Mouse (Mus musculus): ENCODE results near the gene Nkx6-2.

The Nkx6-2 gene

GRCm38 (mm10) chr7:139582595-139582994 lies at the start of gene Nkx6-2:
TSS of gene Nkx6-2 (minus strand) at chr7:139582797.
- in situ Hi-C loops (cut with MboI, MseI) = no loop called here

- in situ Hi-C loops (cut with MboI, MseI) = no loop called here
Observed at GRCm38 (mm10) chr7:139625156-139625555, 42.6 kb upstream of the Nkx6-2 start.

- in situ Hi-C loops (cut with MboI, MseI) = no loop called here
Observed at GRCm38 (mm10) chr7:139622568-139622967, 40.0 kb upstream of the Nkx6-2 start.

DNA sequence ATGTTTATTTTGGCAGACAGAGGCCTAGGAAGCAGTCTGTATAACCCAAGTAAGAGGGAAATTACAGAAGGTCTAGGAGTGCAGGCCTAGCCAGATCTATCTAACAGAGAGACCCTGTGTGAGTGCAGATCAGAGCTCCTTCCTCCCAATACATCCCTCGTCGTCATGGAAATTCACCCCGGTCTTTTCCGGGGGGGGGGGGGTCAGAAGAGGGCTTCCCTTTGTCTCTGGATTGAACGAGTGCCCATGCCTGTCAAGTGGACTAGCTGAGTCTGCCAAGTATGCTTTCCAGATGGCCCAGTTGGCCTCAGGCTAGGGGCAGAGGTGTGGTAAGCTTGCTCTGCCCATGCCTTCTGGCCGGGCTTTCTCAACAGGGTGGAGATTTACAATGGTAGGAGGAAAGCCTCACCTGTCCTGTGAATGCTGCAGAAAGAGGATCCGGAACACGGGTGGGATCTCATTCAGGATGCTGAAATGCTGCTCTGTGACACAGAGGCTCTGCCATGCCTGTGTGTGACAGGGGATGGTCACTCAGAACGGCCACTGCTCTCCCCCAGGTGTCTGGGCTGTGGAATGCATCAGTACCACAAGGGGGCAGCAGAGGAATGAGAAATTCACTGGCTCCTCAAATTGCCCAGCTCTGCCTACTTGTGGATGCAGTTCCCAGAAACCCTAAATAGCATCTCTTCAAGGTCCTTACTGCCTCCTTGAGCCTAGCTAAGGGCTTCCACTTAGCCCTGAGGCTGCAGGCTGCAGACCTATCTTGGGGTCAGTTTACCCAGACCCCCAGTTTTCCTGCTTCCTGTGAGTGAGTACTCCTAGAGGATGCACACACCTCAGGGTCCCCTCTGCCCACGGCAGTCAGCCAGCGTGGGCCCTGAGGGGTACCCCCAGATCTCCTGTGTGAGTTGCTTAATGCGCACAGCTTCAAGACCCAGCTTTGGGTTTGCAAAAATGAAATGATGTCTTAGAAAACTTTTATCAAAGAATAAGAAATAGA lies 33.5 kb upstream of the Nkx6-2 start:
- in situ Hi-C loops (cut with MboI, MseI) = no loop called here

DNA sequence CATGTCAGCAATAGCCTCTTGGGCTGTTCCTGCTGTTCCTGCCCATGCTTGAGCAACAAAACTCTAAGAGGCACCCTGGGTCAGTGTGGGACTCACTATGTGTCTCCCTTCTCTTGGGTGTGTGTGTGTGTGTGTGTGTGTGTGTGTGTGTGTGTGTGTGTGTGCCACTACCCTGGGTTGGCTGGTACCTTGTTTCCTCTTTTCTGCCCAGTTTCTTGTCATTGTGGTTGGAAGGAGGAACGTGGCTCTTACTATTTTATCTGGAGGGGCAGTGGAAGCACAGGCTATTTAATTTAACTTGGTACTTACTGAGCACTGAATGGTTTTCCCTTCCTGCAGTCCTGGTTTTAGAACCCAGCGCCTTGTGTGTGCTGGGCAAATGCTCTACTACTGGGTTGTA lies 27.7 kb upstream of the Nkx6-2 start:
- in situ Hi-C loops (cut with MboI, MseI) = no loop called here

DNA sequence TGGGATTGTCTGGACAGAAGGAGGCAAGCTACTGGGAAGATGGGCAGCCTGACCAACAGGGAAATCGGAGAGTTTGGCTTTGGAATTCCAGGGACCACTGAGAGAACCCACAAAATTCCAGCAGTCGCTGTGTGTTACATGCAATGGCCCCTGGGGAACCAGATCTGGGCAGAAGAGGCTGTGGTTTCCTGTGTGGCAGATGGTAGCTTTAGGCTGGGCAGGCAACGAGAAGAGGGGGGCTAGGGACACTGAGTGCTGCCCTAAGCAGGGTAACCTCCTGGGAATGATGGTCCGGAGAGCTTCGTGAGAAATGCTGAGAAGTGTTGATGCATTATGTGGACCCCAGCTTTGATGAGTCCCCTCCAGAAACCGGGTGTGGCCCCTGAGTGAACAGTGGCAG lies 13.3 kb upstream of the Nkx6-2 start:
- in situ Hi-C loops (cut with MboI, MseI) = no loop called here

- in situ Hi-C loops (cut with MboI, MseI) = no loop called here
Observed at GRCm38 (mm10) chr7:139595311-139595710, 12.7 kb upstream of the Nkx6-2 start.

- in situ Hi-C loops (cut with MboI, MseI) = no loop called here
Observed at GRCm38 (mm10) chr7:139591311-139591710, 8.7 kb upstream of the Nkx6-2 start.

DNA sequence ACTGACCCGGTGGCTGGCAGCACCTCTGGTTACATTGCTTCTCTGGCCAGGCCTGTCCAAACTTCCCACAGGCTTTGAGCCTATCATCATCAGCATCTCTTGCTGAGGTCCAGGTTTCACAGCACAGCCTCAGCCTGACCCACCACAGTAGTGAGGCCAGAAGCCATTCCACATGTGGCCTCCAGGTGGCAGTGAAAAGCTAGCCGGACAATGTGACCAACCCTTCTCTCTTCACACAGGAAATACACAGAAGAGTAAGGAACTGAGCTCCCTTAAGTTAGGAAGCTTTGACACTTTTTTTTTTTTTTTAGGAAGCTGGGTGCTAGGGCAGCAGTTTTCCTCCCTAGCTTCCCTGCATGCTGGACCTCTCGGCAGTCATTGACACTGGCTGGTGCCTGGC lies 7.7 kb upstream of the Nkx6-2 start:
- in situ Hi-C loops (cut with MboI, MseI) = no loop called here

DNA sequence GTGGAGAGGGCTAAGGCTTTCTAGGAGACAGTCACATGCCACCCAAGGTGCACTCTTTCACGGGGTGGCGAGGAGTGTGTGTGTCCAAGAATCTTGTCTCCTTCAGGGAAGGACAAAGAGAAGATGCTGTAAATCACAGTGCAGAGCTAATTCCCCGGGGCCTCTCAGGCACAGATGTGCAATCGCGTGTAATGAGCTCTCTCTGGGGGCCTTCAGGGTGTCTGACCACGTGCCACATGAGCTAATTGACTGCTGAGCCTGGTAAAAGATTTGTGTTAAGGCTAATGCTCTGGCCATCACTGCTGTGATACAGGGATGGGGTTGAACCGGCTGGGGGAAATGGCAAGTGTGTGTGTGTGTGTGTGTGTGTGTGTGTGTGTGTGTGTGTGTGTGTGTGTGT lies 5.3 kb upstream of the Nkx6-2 start:
- in situ Hi-C loops (cut with MboI, MseI) = no loop called here

DNA sequence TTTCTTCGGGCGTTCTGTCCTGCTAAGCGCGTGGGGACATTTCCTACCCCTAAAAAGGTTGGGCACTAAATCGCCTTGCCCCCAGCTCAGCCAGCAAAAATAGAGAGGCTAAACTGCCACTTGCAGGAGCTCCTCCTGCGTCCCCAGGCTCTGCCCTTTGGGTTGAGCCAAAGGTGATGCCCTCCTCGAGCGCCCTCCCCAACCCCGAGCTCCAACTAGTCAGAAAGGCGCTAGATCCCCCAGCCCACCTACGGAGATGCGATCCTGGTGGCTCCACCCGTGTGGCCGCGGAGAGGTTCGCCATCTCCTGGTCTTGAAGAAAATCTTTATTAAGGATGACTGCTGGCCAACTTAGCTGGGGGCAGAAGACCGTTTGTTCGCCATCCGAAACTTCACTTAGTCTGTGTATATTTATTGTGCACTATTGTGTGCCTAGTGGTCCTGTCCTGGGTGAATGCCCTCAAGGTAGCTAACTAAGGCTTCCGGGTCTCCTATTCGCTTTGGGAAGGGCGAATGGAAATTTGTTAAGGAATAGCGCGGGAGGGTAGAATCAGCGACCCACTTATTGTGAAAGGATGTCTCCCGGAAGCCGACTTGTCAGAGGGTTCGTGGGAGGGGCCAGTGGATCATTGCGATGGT lies 2.7 kb upstream of the Nkx6-2 start:
- in situ Hi-C loops (cut with MboI, MseI) = no loop called here

GRCm38 (mm10) chr7:139584221-139585175 lies 1.9 kb upstream of the Nkx6-2 start:
- in situ Hi-C loops (cut with MboI, MseI) = no loop called here

- in situ Hi-C loops (cut with MboI, MseI) = no loop called here
Observed at GRCm38 (mm10) chr7:139583094-139583737, 619 bp upstream of the Nkx6-2 start.

- in situ Hi-C loops (cut with MboI, MseI) = no loop called here
Observed at GRCm38 (mm10) chr7:139581801-139582571, 611 bp downstream of the Nkx6-2 start.

DNA sequence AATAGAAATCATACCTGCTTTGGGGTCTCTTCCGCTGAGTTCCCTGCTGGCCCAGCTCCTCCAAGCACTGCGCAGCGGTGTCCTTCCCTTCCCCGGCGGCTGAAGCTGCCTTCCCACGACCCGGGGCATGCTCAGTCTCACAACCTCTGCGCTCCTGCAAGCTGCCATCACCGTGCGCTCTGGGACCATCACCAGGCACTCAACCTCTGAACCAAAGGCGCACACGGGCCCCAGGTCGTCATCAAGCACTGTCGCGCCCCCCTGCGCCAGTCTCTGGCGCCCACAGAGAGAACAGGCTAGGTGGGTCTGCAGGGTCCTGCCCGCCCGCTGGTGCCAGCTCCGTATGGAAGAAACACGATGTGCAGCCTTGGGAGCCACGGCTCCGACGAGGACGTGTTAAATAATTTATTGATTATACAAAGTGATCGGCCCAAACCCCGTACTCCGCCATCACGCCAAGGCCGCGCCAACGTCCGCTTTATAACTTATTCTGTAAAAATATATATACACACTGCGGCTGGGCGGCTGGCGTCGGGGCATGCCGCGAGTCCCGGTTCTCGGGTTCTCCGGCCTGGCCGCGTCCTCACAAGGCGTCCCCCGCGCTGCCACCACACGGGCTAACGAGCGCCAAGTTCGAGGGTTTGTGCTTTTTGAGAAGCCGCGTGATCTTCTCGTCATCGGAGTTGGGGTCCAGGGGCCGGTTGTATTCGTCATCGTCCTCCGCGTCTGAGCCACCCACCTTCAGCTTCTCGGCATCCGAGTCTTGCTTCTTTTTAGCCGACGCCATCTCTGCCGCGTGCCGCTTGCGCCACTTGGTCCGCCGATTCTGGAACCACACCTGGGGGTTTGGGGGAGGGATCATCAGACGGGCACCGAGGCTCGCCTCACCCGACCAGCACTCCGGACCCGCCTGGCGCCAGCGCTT lies 1.5 kb downstream of the Nkx6-2 start:
- in situ Hi-C loops (cut with MboI, MseI) = no loop called here

GRCm38 (mm10) chr7:139579261-139579905 lies 3.2 kb downstream of the Nkx6-2 start:
- in situ Hi-C loops (cut with MboI, MseI) = no loop called here

DNA sequence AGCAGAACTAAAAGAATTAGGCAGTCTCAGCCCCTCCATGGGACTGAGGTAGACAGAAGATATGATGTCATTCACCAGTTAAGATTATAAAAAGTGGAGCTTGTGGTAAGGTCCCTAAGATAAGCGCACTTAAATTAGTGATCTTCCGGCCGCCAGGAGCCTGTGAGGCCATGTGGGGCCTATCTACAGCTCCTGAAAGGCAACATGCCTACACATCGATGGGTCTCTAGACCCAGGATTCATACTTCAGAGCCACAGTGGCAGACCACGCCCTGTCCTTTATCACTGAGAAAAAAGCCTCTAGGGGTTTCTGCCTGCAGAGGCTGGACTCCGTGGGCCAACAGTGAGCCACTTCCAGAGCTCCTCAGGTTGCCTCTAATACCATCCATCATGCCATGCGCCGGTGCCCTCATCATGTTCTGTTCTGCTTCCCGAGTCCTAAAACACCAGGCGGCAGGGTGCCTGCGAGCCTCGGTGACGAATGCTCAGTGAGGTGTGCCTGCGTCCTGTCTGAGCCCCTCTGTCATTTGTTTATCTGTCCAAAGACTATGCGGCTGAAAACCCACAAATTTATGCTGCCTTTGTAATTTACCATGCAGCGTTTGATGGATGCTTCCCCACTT lies 6.4 kb downstream of the Nkx6-2 start:
- in situ Hi-C loops (cut with MboI, MseI) = no loop called here

DNA sequence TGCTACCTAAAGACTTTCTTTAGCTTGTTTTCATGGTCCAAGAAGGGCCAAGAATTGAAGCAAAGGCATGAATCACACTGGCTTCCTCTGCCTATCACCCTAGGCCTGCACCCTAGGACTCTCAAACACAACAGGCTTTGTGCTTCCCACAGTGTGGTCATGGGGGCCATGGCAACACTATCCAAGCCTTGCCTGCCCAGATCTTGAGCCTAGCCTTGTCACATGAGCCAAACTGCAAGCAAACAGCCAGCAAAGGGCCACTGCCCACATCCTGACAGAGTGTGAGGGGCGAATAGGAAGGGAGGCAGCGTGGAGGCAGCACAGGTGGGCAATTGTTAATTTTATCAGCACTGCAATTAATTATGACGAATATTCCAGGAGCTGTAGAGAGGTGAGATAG lies 9.9 kb downstream of the Nkx6-2 start:
- in situ Hi-C loops (cut with MboI, MseI) = no loop called here

All from T-helper 17 cell (primary cell).